9 mouse cellular contexts compared by ENCODE assay signal in the genomic region with DNA sequence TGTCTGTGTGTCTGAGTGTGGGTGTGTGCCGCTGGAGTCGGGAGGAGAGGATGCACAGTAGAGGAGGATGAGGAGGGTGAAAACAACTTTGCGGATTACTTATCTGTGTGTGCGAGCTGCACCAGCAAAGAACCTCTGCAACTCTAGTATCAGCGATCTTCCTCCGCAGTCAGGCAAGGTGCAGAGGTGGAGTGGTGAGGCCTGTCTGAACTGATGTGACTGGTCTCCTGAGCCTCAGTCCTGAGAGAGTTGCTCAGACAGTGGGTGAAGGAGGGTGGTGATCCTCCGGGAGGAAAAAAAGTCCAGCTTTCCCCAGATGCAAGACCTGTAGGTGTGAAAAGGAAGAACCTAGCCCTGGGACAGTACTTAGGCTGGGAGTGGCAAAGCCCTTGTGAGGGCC. TPM values are rescaled to one million over a fixed set of nuclear protein-coding genes. Genes with fewer than 3 reads are reported as not detected.
A peak's percentile ranks its signal among the peaks of the same experiment; 100 is the strongest.
DNase-seq lines count a peak whose midpoint lies in the region; ATAC-seq and TF ChIP-seq lines count a peak whose summit lies in the region.
"Had no signal": no experiment of that assay in that cellular context is flagged by ENCODE, and none has a peak within 500 bp of the region (broad histone marks: within the 10 kb centered on the region; RNA-seq: fewer than 3 reads in every experiment).

No protein-coding gene starts in this region.

- H3K4me1 ChIP-seq in heart, embryonic 12.5 days (replicated peaks) = peaks cover 17% of the 10 kb centered on the region
- peaks cover 16% of the 10 kb centered on the region for H3K4me1 ChIP-seq in embryonic facial prominence, embryonic 10.5 days
- H3K4me1 ChIP-seq in hindbrain, postnatal 0 days (ENCODE audit: insufficient read depth, low read length) = peaks cover 6% of the 10 kb centered on the region
- H3K4me1 ChIP-seq in midbrain, postnatal 0 days (ENCODE audit: insufficient read depth, low read length) = no peaks in the 10 kb centered on the region

- intact Hi-C loops in heart, postnatal 25 days (cut with DNase I) = no loop called here

- ATAC-seq in heart, embryonic 12.5 days (ENCODE audit: insufficient number of reproducible peaks, low FRiP score) = peak; percentile 27; the same call in 1 of the 2 replicates
- ATAC-seq in hindbrain, postnatal 0 days = 0 out of 2 replicates have a peak, but pooled peaks have one; percentile 3
- ATAC-seq in midbrain, postnatal 0 days (ENCODE audit: low FRiP score) = peak; percentile 28; the same call in 1 of the 2 replicates

- H3K36me3 ChIP-seq in heart, embryonic 12.5 days = no peaks in the 10 kb centered on the region
- H3K36me3 ChIP-seq in embryonic facial prominence, embryonic 10.5 days (replicated peaks) = no peaks in the 10 kb centered on the region
- H3K36me3 ChIP-seq in hindbrain, postnatal 0 days (ENCODE audit: insufficient read depth, low read length) = no peaks in the 10 kb centered on the region
- no peaks in the 10 kb centered on the region for H3K36me3 ChIP-seq in midbrain, postnatal 0 days (ENCODE audit: insufficient read depth, low read length)

- H3K9ac ChIP-seq in heart, embryonic 12.5 days = peak overlapping the region; percentile 72
- H3K9ac ChIP-seq in hindbrain, postnatal 0 days (replicated peaks; ENCODE audit: low read length) = peak overlapping the region; percentile 47; the same call in 1 of the 2 replicates
- H3K9ac ChIP-seq in midbrain, postnatal 0 days (replicated peaks; ENCODE audit: low read length, poor library complexity, severe bottlenecking) = peak overlapping the region; percentile 46

- 2% methylated on average over 7 of the region's 7 CpGs for WGBS in heart, embryonic 12.5 days
- whole genome bisulfite sequencing in embryonic facial prominence, embryonic 10.5 days = 3% methylated on average over 7 of the region's 7 CpGs
- whole genome bisulfite sequencing in hindbrain, postnatal 0 days = 5% methylated on average over 7 of the region's 7 CpGs
- WGBS in midbrain, postnatal 0 days = under 1% methylated on average over 7 of the region's 7 CpGs

- H3K4me2 ChIP-seq in heart, embryonic 12.5 days = peak overlapping the region; percentile 98
- peak overlapping the region; percentile 91 for H3K4me2 ChIP-seq in hindbrain, postnatal 0 days (ENCODE audit: low read depth, low read length)
- H3K4me2 ChIP-seq in midbrain, postnatal 0 days (ENCODE audit: low read depth, low read length, poor library complexity, severe bottlenecking) = peak overlapping the region; percentile 99

- H3K4me3 ChIP-seq in heart, embryonic 12.5 days = peak overlapping the region; percentile 56
- H3K4me3 ChIP-seq in embryonic facial prominence, embryonic 10.5 days = peak overlapping the region; percentile 61
- H3K4me3 ChIP-seq in hindbrain, postnatal 0 days (ENCODE audit: low read length) = peak overlapping the region; percentile 41
- peak overlapping the region; percentile 53 for H3K4me3 ChIP-seq in midbrain, postnatal 0 days (ENCODE audit: low read depth, low read length)

- peaks cover 47% of the 10 kb centered on the region for H3K27me3 ChIP-seq in heart, embryonic 12.5 days (replicated peaks)
- H3K27me3 ChIP-seq in embryonic facial prominence, embryonic 10.5 days (replicated peaks; ENCODE audit: low read depth, poor library complexity, severe bottlenecking) = peaks cover 62% of the 10 kb centered on the region
- H3K27me3 ChIP-seq in hindbrain, postnatal 0 days (ENCODE audit: insufficient read depth, low read length) = no peaks in the 10 kb centered on the region; the same call in 1 of the 2 replicates
- peaks cover 5% of the 10 kb centered on the region; the same call in 1 of the 2 replicates for H3K27me3 ChIP-seq in midbrain, postnatal 0 days (ENCODE audit: insufficient read depth, low read length)

- no peak for DNase-seq in heart, postnatal 25 days (ENCODE audit: low spot score)
- DNase-seq in embryonic facial prominence, embryonic 10.5 days (ENCODE audit: low spot score) = no peak
- no peak for DNase-seq in hindbrain, postnatal 0 days (ENCODE audit: low spot score)
- no peak for DNase-seq in midbrain, postnatal 0 days (ENCODE audit: low spot score)
- no peak for DNase-seq in gastrocnemius, adult 18-20 months (ENCODE audit: low spot score)
- no peak for DNase-seq in adrenal gland, postnatal 14 days
- DNase-seq in kidney, postnatal 36 days = no peak

- no peak overlapping the region for H3K27ac ChIP-seq in heart, embryonic 12.5 days (ENCODE audit: poor library complexity, severe bottlenecking)
- H3K27ac ChIP-seq in embryonic facial prominence, embryonic 10.5 days (replicated peaks) = no peak overlapping the region; the same call in 1 of the 2 replicates
- no peak overlapping the region for H3K27ac ChIP-seq in hindbrain, postnatal 0 days
- H3K27ac ChIP-seq in midbrain, postnatal 0 days (ENCODE audit: low read depth, low read length) = no peak overlapping the region

- H3K9me3 ChIP-seq in heart, embryonic 12.5 days (replicated peaks) = no peaks in the 10 kb centered on the region
- no peaks in the 10 kb centered on the region for H3K9me3 ChIP-seq in embryonic facial prominence, embryonic 10.5 days
- no peaks in the 10 kb centered on the region for H3K9me3 ChIP-seq in hindbrain, postnatal 0 days (ENCODE audit: low read length)
- no peaks in the 10 kb centered on the region for H3K9me3 ChIP-seq in midbrain, postnatal 0 days (ENCODE audit: low read length)

- TF ChIP-seq CTCF in hindbrain, postnatal 0 days (IDR thresholded peaks at IDR 0.05; ENCODE audit: low read depth) = no peak
- TF ChIP-seq CTCF in midbrain, postnatal 0 days (IDR thresholded peaks at IDR 0.05) = no peak

RNA-seq across cellular contexts. Expression of a gene that starts 0.4 kb away (rescaled TPM):
- 7.7 and 8.2 TPM in 2 replicates for polyA plus RNA-seq in heart, embryonic 12.5 days (2016; fragmentation: Nextera tagmentation; extraction: Ambion mirVana)
- total RNA-seq in heart, postnatal 25 days (2021) = 10 to 100 TPM; 29.0 to 32.9 TPM
- 1.0 and 1.9 TPM in 2 replicates for polyA plus RNA-seq in embryonic facial prominence, embryonic 10.5 days (2016; fragmentation: Nextera tagmentation; extraction: Ambion mirVana)
- 15.1 and 17.4 TPM in 2 replicates for total RNA-seq in hindbrain, postnatal 0 days (2014; rRNA removed)
- 12.4 and 14.1 TPM in 2 replicates for polyA plus RNA-seq in hindbrain, postnatal 0 days (2015; fragmentation: Nextera tagmentation; extraction: Ambion mirVana)
- 12.1 and 14.3 TPM in 2 replicates for total RNA-seq in midbrain, postnatal 0 days (2014; rRNA removed)
- polyA plus RNA-seq in midbrain, postnatal 0 days (2015; fragmentation: Nextera tagmentation; extraction: Ambion mirVana) = 10.8 and 12.0 TPM in 2 replicates
- 10 to 100 TPM; 10.5 to 13.5 TPM for total RNA-seq in gastrocnemius, adult 18-20 months (2021)
- total RNA-seq in adrenal gland, postnatal 14 days (2021) = 17.4 and 17.5 TPM in 2 replicates
- total RNA-seq: MEL had no signal
